Mouse (Mus musculus): ENCODE results near the gene Il15ra. TPM values are rescaled to one million over a fixed set of nuclear protein-coding genes. Genes with fewer than 3 reads are reported as not detected.

Il15ra gene
- total RNA-seq (2021): 10 to 100 TPM; 41.5 to 58.8 TPM
- long read RNA-seq, experiment 1, transcript Il15ra-210 (7 exons, 1,624 nt): major isoform, 6 of 31 reads
- long read RNA-seq, experiment 1, partial matches to known transcripts: 1 of 31 reads
- long read RNA-seq, experiment 1, other reads (novel, unspliced or antisense): 22 of 31 reads
- long read RNA-seq, experiment 2, transcript Il15ra-210 (7 exons, 1,624 nt): major isoform, 10 of 26 reads
- long read RNA-seq, experiment 2, partial matches to known transcripts: 0 of 26 reads
- long read RNA-seq, experiment 2, other reads (novel, unspliced or antisense): 6 of 26 reads

- DNase-seq: peak; percentile 91
Observed at GRCm38 (mm10) chr2:11705201-11706025, at the start of gene Il15ra. Gene Il15ra (plus strand): TSS chr2:11705290.

- DNase-seq: no peak
Observed at GRCm38 (mm10) chr2:11657581-11657980, 47.5 kb upstream of the Il15ra start.

GRCm38 (mm10) chr2:11659263-11659662 is 45.8 kb upstream of the Il15ra start:
- no peak for DNase-seq

GRCm38 (mm10) chr2:11662143-11662906 is 42.8 kb upstream of the Il15ra start:
- no peak for DNase-seq

GRCm38 (mm10) chr2:11662907-11663230 is 42.2 kb upstream of the Il15ra start:
- no peak for DNase-seq

GRCm38 (mm10) chr2:11663961-11664360 is 41.1 kb upstream of the Il15ra start:
- peak; percentile 87 for DNase-seq

- peak; percentile 63 for DNase-seq
Observed at GRCm38 (mm10) chr2:11664367-11664766, 40.7 kb upstream of the Il15ra start.

GRCm38 (mm10) chr2:11664806-11665205 is 40.3 kb upstream of the Il15ra start:
- DNase-seq: peak; percentile 37

GRCm38 (mm10) chr2:11665326-11665725 is 39.8 kb upstream of the Il15ra start:
- peak; percentile 32 for DNase-seq

GRCm38 (mm10) chr2:11672144-11672543 is 32.9 kb upstream of the Il15ra start:
- DNase-seq: no peak

GRCm38 (mm10) chr2:11679626-11680025 is 25.5 kb upstream of the Il15ra start:
- DNase-seq: no peak

- no peak for DNase-seq
Observed at GRCm38 (mm10) chr2:11682712-11683111, 22.4 kb upstream of the Il15ra start.

GRCm38 (mm10) chr2:11686512-11686911 is 18.6 kb upstream of the Il15ra start:
- DNase-seq: no peak

- DNase-seq: no peak
Observed at GRCm38 (mm10) chr2:11687436-11687835, 17.7 kb upstream of the Il15ra start.

GRCm38 (mm10) chr2:11690201-11690890 is 14.7 kb upstream of the Il15ra start:
- DNase-seq: no peak

- peak; percentile 48 for DNase-seq
Observed at GRCm38 (mm10) chr2:11693352-11693751, 11.7 kb upstream of the Il15ra start.

- DNase-seq: no peak
Observed at GRCm38 (mm10) chr2:11694104-11694503, 11.0 kb upstream of the Il15ra start.

- DNase-seq: no peak
Observed at GRCm38 (mm10) chr2:11695867-11696266, 9.2 kb upstream of the Il15ra start.

- DNase-seq: no peak
Observed at GRCm38 (mm10) chr2:11698994-11699393, 6.1 kb upstream of the Il15ra start.

GRCm38 (mm10) chr2:11699905-11700304 is 5.2 kb upstream of the Il15ra start:
- DNase-seq: no peak

GRCm38 (mm10) chr2:11706030-11706745 is 1.1 kb downstream of the Il15ra start:
- peak; percentile 24 for DNase-seq

GRCm38 (mm10) chr2:11706746-11707065 is 1.6 kb downstream of the Il15ra start:
- peak; percentile 19 for DNase-seq

Data from adrenal gland, postnatal 10 days (tissue).